Mouse (Mus musculus): ENCODE measurements around the gene Kif21b.

GRCm38 (mm10) chr1:136226626-136227025, 95.4 kb downstream of the Kif21b start:
- no peak for TF ChIP-seq CTCF (IDR thresholded peaks at IDR 0.05; ENCODE audit: borderline replicate concordance, extremely low read depth, insufficient read depth, insufficient read length)
- TF ChIP-seq POLR2A (IDR thresholded peaks at IDR 0.05; ENCODE audit: borderline replicate concordance, extremely low read depth, insufficient read depth, insufficient read length, poor library complexity, severe bottlenecking) = no peak
